ENCODE assay signal across 8 mouse cellular contexts in the genomic region with DNA sequence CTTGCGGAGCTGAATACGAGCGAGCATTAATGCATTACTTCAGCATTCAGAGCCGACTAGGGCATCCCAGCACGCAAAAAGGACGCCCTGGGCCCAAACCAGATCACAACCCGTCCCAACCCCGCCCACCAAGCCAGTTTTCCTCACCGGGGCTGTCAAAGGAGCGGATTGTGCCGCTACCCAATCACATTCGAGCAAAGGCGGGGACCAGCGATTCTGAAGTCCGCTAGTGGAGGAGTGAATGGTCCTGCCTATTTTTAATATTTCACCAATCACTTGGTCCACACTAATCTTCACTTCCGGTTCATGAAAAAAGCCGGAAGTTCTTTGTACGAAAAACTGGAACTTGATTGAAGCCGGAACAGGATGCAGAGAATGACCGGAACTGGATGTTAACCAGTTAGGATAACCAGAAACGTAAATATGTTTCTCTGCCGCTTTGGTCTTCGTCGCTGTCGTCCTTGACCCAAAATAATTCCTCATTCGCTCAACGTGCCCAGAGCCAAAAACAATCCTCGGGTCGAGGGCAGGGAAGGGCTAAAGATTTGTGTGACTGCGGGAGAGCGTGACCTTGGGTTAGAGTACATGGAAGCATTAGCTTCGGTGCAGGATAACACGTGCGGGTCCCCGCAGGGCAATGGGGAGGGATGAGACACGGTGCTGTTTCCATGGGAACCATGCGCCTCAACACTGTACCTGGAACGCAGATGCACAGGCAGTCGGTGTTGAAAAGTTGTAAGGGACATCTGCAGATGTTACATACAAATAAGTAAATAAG. TPM values are rescaled to one million over a fixed set of nuclear protein-coding genes. Genes with fewer than 3 reads are reported as not detected.
DNase-seq lines count a peak whose midpoint lies in the region; ATAC-seq and TF ChIP-seq lines count a peak whose summit lies in the region.

TSS of gene BC025920 (plus strand) at position 297 of the 778 bp plus-strand sequence.

- WGBS in cerebellum, adult 2 months, result under 1% methylated on average over 39 of the region's 39 CpGs
- under 1% methylated on average over 39 of the region's 39 CpGs for WGBS in forebrain, postnatal 0 days
- under 1% methylated on average over 39 of the region's 39 CpGs for WGBS in lung, embryonic 15.5 days

- no peaks in the 10 kb centered on the region for H3K27me3 ChIP-seq in MEL (ENCODE audit: control insufficient read depth in 1 of 2, insufficient read depth in 2 of 2, low read length in 2 of 2)
- no peaks in the 10 kb centered on the region for H3K27me3 ChIP-seq in cerebellum, adult 2 months (ENCODE audit: control insufficient read depth, insufficient read depth, low read length)
- H3K27me3 ChIP-seq in forebrain, postnatal 0 days (ENCODE audit: insufficient read depth, low read length), result no peaks in the 10 kb centered on the region
- H3K27me3 ChIP-seq in lung, embryonic 15.5 days, result no peaks in the 10 kb centered on the region

- peak; percentile 93 for ATAC-seq in forebrain, postnatal 0 days
- peak; percentile 86 for ATAC-seq in lung, embryonic 15.5 days (ENCODE audit: borderline replicate concordance, extremely low read depth, low FRiP score, low TSS enrichment)

- peak within 1 kb of the TSS; percentile 76 for H3K9ac ChIP-seq in MEL (ENCODE audit: control insufficient read depth, low read depth, low read length, poor library complexity, severe bottlenecking)
- peak within 1 kb of the TSS; percentile 78 for H3K9ac ChIP-seq in forebrain, postnatal 0 days
- peak within 1 kb of the TSS; percentile 34 for H3K9ac ChIP-seq in lung, embryonic 15.5 days

- H3K4me1 ChIP-seq in MEL (ENCODE audit: control insufficient read depth in 1 of 2, insufficient read depth in 2 of 2, low read length in 2 of 2), result peaks cover 7 to 20% of the 10 kb centered on the region in 2 experiments; a peak in 3 of 4 replicates
- H3K4me1 ChIP-seq in cerebellum, adult 2 months (ENCODE audit: control insufficient read depth, insufficient read depth, low read length), result peaks cover 18% of the 10 kb centered on the region
- peaks cover 8% of the 10 kb centered on the region for H3K4me1 ChIP-seq in forebrain, postnatal 0 days (ENCODE audit: insufficient read depth)
- H3K4me1 ChIP-seq in lung, embryonic 15.5 days, result peaks cover 35% of the 10 kb centered on the region

- H3K79me2 ChIP-seq in MEL (ENCODE audit: control insufficient read depth, insufficient read depth, low read length, poor library complexity), result no peaks in the 10 kb centered on the region; the same call in 1 of the 2 replicates

- TF ChIP-seq RAD21 in MEL (IDR thresholded peaks at IDR 0.05; ENCODE audit: low read depth, low read length), result no peak

- H3K4me3 ChIP-seq in MEL (ENCODE audit: control insufficient read depth in 1 of 2, insufficient read depth in 1 of 2, low read depth in 2 of 2, low read length in 2 of 2), result peak within 1 kb of the TSS; percentile 67 to 82
- peak within 1 kb of the TSS; percentile 86 for H3K4me3 ChIP-seq in cerebellum, adult 2 months (replicated peaks; ENCODE audit: insufficient read depth, low read depth, low read length)
- H3K4me3 ChIP-seq in forebrain, postnatal 0 days (ENCODE audit: low read depth, low read length), result peak within 1 kb of the TSS; percentile 66
- peak within 1 kb of the TSS; percentile 52 for H3K4me3 ChIP-seq in lung, embryonic 15.5 days

- no peaks in the 10 kb centered on the region for H3K9me3 ChIP-seq in MEL (replicated peaks; ENCODE audit: insufficient read depth, low read length)
- H3K9me3 ChIP-seq in forebrain, postnatal 0 days (ENCODE audit: low read length), result no peaks in the 10 kb centered on the region
- no peaks in the 10 kb centered on the region for H3K9me3 ChIP-seq in lung, embryonic 15.5 days

- peak; percentile 99 for DNase-seq in MEL (ENCODE audit: low read depth, low spot score)
- peak; percentile 93 to 98 for DNase-seq in cerebellum, adult 2 months
- peak; percentile 96 for DNase-seq in forebrain, postnatal 0 days
- DNase-seq in heart, postnatal 4 days, result peak; percentile 95
- peak; percentile 93 to 97 for DNase-seq in layer of hippocampus, adult 8-10 months (ENCODE audit: low spot score in 2 of 2)
- DNase-seq in ovary, adult 18-20 months (ENCODE audit: low spot score), result peak; percentile 96
- peak; percentile 81 for DNase-seq in thymus, postnatal 0 days (ENCODE audit: low spot score)

- H3K36me3 ChIP-seq in MEL (ENCODE audit: control insufficient read depth in 1 of 2, insufficient read depth in 2 of 2, low read length in 2 of 2), result peaks cover 0 to 18% of the 10 kb centered on the region in 2 experiments; a peak in 2 of 4 replicates
- H3K36me3 ChIP-seq in forebrain, postnatal 0 days (ENCODE audit: insufficient read depth), result no peaks in the 10 kb centered on the region
- H3K36me3 ChIP-seq in lung, embryonic 15.5 days, result no peaks in the 10 kb centered on the region

- TF ChIP-seq EP300 in MEL (IDR thresholded peaks at IDR 0.05; ENCODE audit: low read depth in 1 of 2, low read length in 2 of 2), result no peak

- H3K27ac ChIP-seq in MEL (ENCODE audit: control insufficient read depth, low read depth, low read length), result peak within 1 kb of the TSS; percentile 91
- peak within 1 kb of the TSS; percentile 91 for H3K27ac ChIP-seq in cerebellum, adult 2 months (ENCODE audit: insufficient read depth, low read length)
- H3K27ac ChIP-seq in forebrain, postnatal 0 days (ENCODE audit: low read depth, low read length), result peak within 1 kb of the TSS; percentile 91
- peak within 1 kb of the TSS; percentile 93 for H3K27ac ChIP-seq in lung, embryonic 15.5 days

- peak within 1 kb of the TSS; percentile 92 for H3K4me2 ChIP-seq in forebrain, postnatal 0 days (ENCODE audit: low read depth)
- peak within 1 kb of the TSS; percentile 78 for H3K4me2 ChIP-seq in lung, embryonic 15.5 days

- TF ChIP-seq POLR2A in MEL (IDR thresholded peaks at IDR 0.05; ENCODE audit: control insufficient read depth in 1 of 2, insufficient read depth in 1 of 2, low read depth in 1 of 2, low read length in 2 of 2, poor library complexity in 1 of 2), result peak; percentile 50 to 75; a peak in 3 of 4 replicates
- peak; percentile 48; the same call in 1 of the 2 replicates for TF ChIP-seq POLR2A in cerebellum, adult 2 months (IDR thresholded peaks at IDR 0.05; ENCODE audit: borderline replicate concordance, insufficient read depth, low read length)

- TF ChIP-seq CTCF in MEL (IDR thresholded peaks at IDR 0.05 in 2 of 3, conservative IDR thresholded peaks at IDR 0.05 in 1 of 3; ENCODE audit: control insufficient read depth in 1 of 3, insufficient read depth in 1 of 3, low read depth in 2 of 3, low read length in 3 of 3, poor library complexity in 1 of 3, severe bottlenecking in 1 of 3), result no peak
- no peak for TF ChIP-seq CTCF in cerebellum, adult 2 months (IDR thresholded peaks at IDR 0.05; ENCODE audit: borderline replicate concordance, insufficient read depth, low read depth, low read length)
- no peak for TF ChIP-seq CTCF in forebrain, postnatal 0 days (IDR thresholded peaks at IDR 0.05; ENCODE audit: low read depth)

TF ChIP-seq in MEL, 35 proteins besides CTCF, POLR2A, EP300 and RAD21 (continues in another document):
- TF ChIP-seq MAZ (IDR thresholded peaks at IDR 0.05; ENCODE audit: low read depth, low read length) (no peak), MYC (IDR thresholded peaks at IDR 0.05; ENCODE audit: low read depth, low read length) (peak; percentile 88), NELFE (IDR thresholded peaks at IDR 0.05; ENCODE audit: low read depth, low read length) (peak; percentile 48), ZKSCAN1 (IDR thresholded peaks at IDR 0.05; ENCODE audit: low read depth, low read length) (no peak), JUND (IDR thresholded peaks at IDR 0.05; ENCODE audit: low read depth, low read length) (no peak), MAFK (IDR thresholded peaks at IDR 0.05; ENCODE audit: borderline replicate concordance, low read depth, low read length) (no peak), CHD1 (IDR thresholded peaks at IDR 0.05; ENCODE audit: low read depth, low read length) (no peak), TCF12 (IDR thresholded peaks at IDR 0.05; ENCODE audit: low read depth, low read length) (no peak; the same call in 1 of the 2 replicates), MXI1 (IDR thresholded peaks at IDR 0.05; ENCODE audit: low read depth, low read length) (peak; percentile 83), NRF1 (IDR thresholded peaks at IDR 0.05; ENCODE audit: insufficient read depth, low read depth, low read length, poor library complexity, severe bottlenecking) (no peak), BHLHE40 (IDR thresholded peaks at IDR 0.05; ENCODE audit: borderline replicate concordance, low read depth, low read length) (no peak), HCFC1 (IDR thresholded peaks at IDR 0.05; ENCODE audit: low read depth, low read length) (peak; percentile 93), ELF1 (IDR thresholded peaks at IDR 0.05; ENCODE audit: low read depth, low read length) (peak; percentile 98), GABPA (IDR thresholded peaks at IDR 0.05; ENCODE audit: low read depth, low read length) (no peak), POLR2AphosphoS2 (IDR thresholded peaks at IDR 0.05; ENCODE audit: low read length) (peak; percentile 77; the same call in 1 of the 2 replicates), MAX (IDR thresholded peaks at IDR 0.05; ENCODE audit: low read length) (peak; percentile 79), SMC3 (IDR thresholded peaks at IDR 0.05; ENCODE audit: low read depth, low read length) (no peak), ZNF384 (IDR thresholded peaks at IDR 0.05; ENCODE audit: low read depth, low read length) (peak; percentile 84), USF1 (IDR thresholded peaks at IDR 0.05; ENCODE audit: low read depth, low read length) (no peak), ZC3H11A (IDR thresholded peaks at IDR 0.05; ENCODE audit: low read depth, low read length) (no peak), GATA1 (IDR thresholded peaks at IDR 0.05; ENCODE audit: low read depth, low read length) (peak; percentile 62), ZMIZ1 (IDR thresholded peaks at IDR 0.05; ENCODE audit: low read depth, low read length) (peak; percentile 70), MYB (IDR thresholded peaks at IDR 0.05; ENCODE audit: low read depth, low read length) (no peak), UBTF (IDR thresholded peaks at IDR 0.05; ENCODE audit: borderline replicate concordance, insufficient read depth, low read depth, low read length) (no peak)

RNA-seq across cellular contexts. Expression of gene BC025920, which starts in this region (rescaled TPM):
- total RNA-seq in MEL (2012; rRNA removed), result 0.98 and 1.1 TPM in 2 replicates
- 1 to 10 TPM in 1 of 2 experiments, not detected in 1; 1.7 TPM for polyA plus RNA-seq in MEL (2012; ENCODE audit: insufficient read depth in 1 of 2, insufficient read length in 2 of 2, low read depth in 1 of 2, low replicate concordance in 2 of 2, missing spikeins in 1 of 2)
- polyA plus RNA-seq in cerebellum, adult 2 months (2012; rRNA removed), result 3.6 and 3.7 TPM in 2 replicates
- 3.8 and 4.7 TPM in 2 replicates for total RNA-seq in forebrain, postnatal 0 days (2014; rRNA removed)
- 1.4 TPM in 2 replicates for polyA plus RNA-seq in forebrain, postnatal 0 days (2015; fragmentation: Nextera tagmentation; extraction: Ambion mirVana)
- total RNA-seq in heart, postnatal 4 days (2021), result 1 to 10 TPM; 1.2 to 1.3 TPM
- total RNA-seq in layer of hippocampus, adult 8-10 months (2022), result 1 to 10 TPM; 3.3 to 3.9 (median 3.7) TPM
- polyA plus RNA-seq in lung, embryonic 15.5 days (2015; fragmentation: Nextera tagmentation; extraction: Ambion mirVana), result 0.66 and 0.78 TPM in 2 replicates
- 0.85 and 0.98 TPM in 2 replicates for polyA plus RNA-seq in thymus, postnatal 0 days (2015; fragmentation: Nextera tagmentation; extraction: Ambion mirVana)

Comparison
In these comparisons a context has a peak if more than half of its experiments do, and no peak if none do; other contexts are left out.
1. Peak in every context shown above with its lines: DNase-seq, ATAC-seq, H3K4me3 ChIP-seq and H3K27ac ChIP-seq.
2. Peak in ATAC-seq, H3K4me3 ChIP-seq, H3K27ac ChIP-seq, H3K9ac ChIP-seq and H3K4me2 ChIP-seq in lung, embryonic 15.5 days; RNA of the gene not detected or under 1 TPM.
3. Peak in DNase-seq in thymus, postnatal 0 days; RNA of the gene not detected or under 1 TPM.